Mouse (Mus musculus) lung, embryonic 14.5 days (tissue): ENCODE measurements at regions not wholly inside any gene's neighbourhood (a gene's known extent, or its start where the extent isn't known, plus 50 kb on each side); places are given as distances from the start of the nearest gene placed in this dataset.

Experiments used
- ATAC-seq: fragments of 200-750 bp; cut with Nextera tagmentation; 2 replicates; pipeline ENCODE4 v1.8.0; 2017; ENCODE audit warnings: mild to moderate bottlenecking, moderate TSS enrichment, moderate library complexity; ENCODE audit not compliant: insufficient read depth
- DNase-seq: peaks from one replicate; pipeline ENCODE4 v3.0.0-alpha.2; 2015
- H3K27ac ChIP-seq: fragments of 300-500 bp; sonication (generic); 2 replicates; pipeline ENCODE4 v1.5.1; 2014; ENCODE audit warnings: low read depth, mild to moderate bottlenecking, moderate library complexity
- H3K27me3 ChIP-seq: fragments of 300-500 bp; sonication (generic); 2 replicates; pipeline ENCODE4 v1.6.1; 2014; ENCODE audit warnings: low read length, control low read depth; ENCODE audit not compliant: insufficient read depth
- H3K36me3 ChIP-seq: fragments of 300-500 bp; sonication (generic); 2 replicates; pipeline ENCODE4 v1.6.1; 2014; ENCODE audit warnings: control low read depth; ENCODE audit not compliant: insufficient read depth
- H3K4me1 ChIP-seq: fragments of 300-500 bp; sonication (generic); 2 replicates; pipeline ENCODE4 v1.6.1; 2014; ENCODE audit warnings: antibody characterized with exemption, control low read depth; ENCODE audit not compliant: insufficient read depth
- H3K4me2 ChIP-seq: fragments of 300-500 bp; sonication (generic); 2 replicates; pipeline ENCODE4 v1.6.1; 2014; ENCODE audit warnings: mild to moderate bottlenecking
- H3K4me3 ChIP-seq: fragments of 300-500 bp; sonication (generic); 2 replicates; pipeline ENCODE4 v1.5.1; 2014; ENCODE audit warnings: low read depth, low read length
- H3K9ac ChIP-seq: fragments of 300-500 bp; sonication (generic); 2 replicates; pipeline ENCODE4 v1.6.1; 2014
- H3K9me3 ChIP-seq: fragments of 300-500 bp; sonication (generic); 2 replicates; pipeline ENCODE4 v1.6.1; 2016; ENCODE audit warnings: low read depth, low read length, control low read depth
- CTCF ChIP-seq: IDR thresholded peaks from 2 replicates; pipeline ENCODE4 v1.5.1; 2016; ENCODE audit warnings: antibody characterized with exemption, low read depth
- WGBS: fragments of 180-500 bp; shearing (Covaris S2); extraction: QIAGEN DNeasy Blood & Tissue Kit; methylation state at CpG from one replicate; pipeline ENCODE4 v1.1.7; 2014; 5-methylcytosine and 5-hydroxymethylcytosine counted together

DNA sequence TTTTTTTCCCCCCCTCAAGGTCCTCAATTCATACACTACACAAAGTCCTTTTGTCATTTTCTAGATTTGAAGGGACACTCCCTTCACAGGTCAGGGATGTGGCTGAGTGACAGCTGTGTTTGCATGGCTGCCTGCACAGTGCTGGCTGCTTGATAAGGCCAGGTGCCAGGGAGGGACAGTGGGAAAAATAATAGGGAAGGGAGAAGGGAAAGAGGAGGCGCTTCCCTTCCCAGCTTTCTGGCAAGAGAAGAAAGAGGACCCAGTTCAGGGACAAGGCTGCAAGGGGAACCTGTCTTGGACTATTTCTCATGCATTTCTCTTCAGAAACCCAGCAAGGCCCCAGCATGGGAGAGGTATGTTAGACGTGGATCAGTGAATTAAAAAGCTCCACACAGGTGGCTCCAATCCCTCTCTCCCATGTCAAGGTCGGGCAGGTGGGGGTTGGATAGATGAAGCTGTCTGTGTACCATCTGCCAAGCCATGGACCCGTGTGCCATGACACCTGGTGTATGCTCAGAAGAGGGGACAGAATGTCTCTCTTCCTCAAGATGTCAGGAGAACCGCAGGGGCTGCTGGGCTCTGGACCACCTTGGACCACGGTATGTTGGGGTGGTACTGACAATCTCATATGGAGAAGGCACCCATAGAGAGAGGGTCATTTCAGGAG, 59.4 kb upstream of the Bhlhe23 start:
- no peak overlapping the region for H3K4me2 ChIP-seq
- TF ChIP-seq CTCF = no peak
- DNase-seq (no peak), ATAC-seq (no peak)
- H3K36me3 ChIP-seq = no peaks in the 10 kb centered on the region
- no peak overlapping the region for H3K27ac ChIP-seq
- no peaks in the 10 kb centered on the region for H3K9me3 ChIP-seq
- no peak overlapping the region for H3K4me3 ChIP-seq
- 53% methylated on average over 6 of the region's 6 CpGs for WGBS
- H3K9ac ChIP-seq = no peak overlapping the region
- no peaks in the 10 kb centered on the region for H3K27me3 ChIP-seq
- H3K4me1 ChIP-seq = no peaks in the 10 kb centered on the region

GRCm38 (mm10) chr2:180832711-180833110, 56.0 kb upstream of the Bhlhe23 start:
- no peaks in the 10 kb centered on the region for H3K36me3 ChIP-seq
- H3K9me3 ChIP-seq = no peaks in the 10 kb centered on the region
- H3K4me3 ChIP-seq = no peak overlapping the region
- TF ChIP-seq CTCF = no peak
- no peak overlapping the region for H3K27ac ChIP-seq
- no peak overlapping the region for H3K4me2 ChIP-seq
- H3K4me1 ChIP-seq = no peaks in the 10 kb centered on the region
- DNase-seq = no peak
- no peak for ATAC-seq
- WGBS = 87% methylated on average over 7 of the region's 7 CpGs
- no peaks in the 10 kb centered on the region for H3K27me3 ChIP-seq
- H3K9ac ChIP-seq = no peak overlapping the region

DNA sequence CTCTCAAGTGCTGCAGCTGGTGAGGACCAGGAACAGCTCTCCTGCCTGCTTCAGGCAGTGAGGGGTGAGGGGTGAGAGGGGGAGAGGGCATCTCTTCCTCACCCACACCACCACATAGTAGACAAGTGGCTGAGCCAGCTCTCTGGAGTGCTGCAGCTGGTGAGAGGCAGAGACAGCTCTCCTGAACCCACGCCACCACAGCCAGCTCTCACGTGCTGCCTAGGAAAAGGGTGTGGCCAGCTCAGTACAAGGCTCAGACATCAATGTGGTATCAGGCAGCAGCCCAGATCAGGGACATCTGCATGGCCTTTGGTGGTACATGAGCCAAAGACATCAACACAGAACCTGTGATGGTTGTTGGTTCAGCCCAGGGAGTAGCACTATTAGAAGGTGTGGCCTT, 53.9 kb upstream of the Bhlhe23 start:
- TF ChIP-seq CTCF = no peak
- no peaks in the 10 kb centered on the region for H3K27me3 ChIP-seq
- no peak for ATAC-seq
- H3K4me3 ChIP-seq = no peak overlapping the region
- H3K36me3 ChIP-seq = no peaks in the 10 kb centered on the region
- no peak overlapping the region for H3K9ac ChIP-seq
- H3K27ac ChIP-seq = no peak overlapping the region
- H3K9me3 ChIP-seq = no peaks in the 10 kb centered on the region
- DNase-seq = no peak
- H3K4me2 ChIP-seq = no peak overlapping the region
- no peaks in the 10 kb centered on the region for H3K4me1 ChIP-seq
- 48% methylated on average over 2 of the region's 2 CpGs for WGBS

GRCm38 (mm10) chr2:180828086-180828485, 51.4 kb upstream of the Bhlhe23 start:
- no peak for TF ChIP-seq CTCF
- WGBS = 71% methylated on average over 2 of the region's 2 CpGs

GRCm38 (mm10) chr2:180826742-180827141, 50.0 kb upstream of the Bhlhe23 start:
- WGBS = 83% methylated on average over 1 of the region's 1 CpGs
- Histone ChIP-seq H3K9ac (no peak overlapping the region), H3K27ac (no peak overlapping the region)

More at GRCm38 (mm10) chr2:180828086-180828485, 51.4 kb upstream of the Bhlhe23 start:
- H3K9me3 ChIP-seq = no peaks in the 10 kb centered on the region
- H3K4me1 ChIP-seq = no peaks in the 10 kb centered on the region
- H3K9ac ChIP-seq = no peak overlapping the region
- H3K36me3 ChIP-seq = no peaks in the 10 kb centered on the region
- H3K27ac ChIP-seq = no peak overlapping the region
- no peak overlapping the region for H3K4me3 ChIP-seq
- DNase-seq = no peak
- no peak for ATAC-seq
- no peak overlapping the region for H3K4me2 ChIP-seq
- H3K27me3 ChIP-seq = no peaks in the 10 kb centered on the region

More at GRCm38 (mm10) chr2:180826742-180827141, 50.0 kb upstream of the Bhlhe23 start:
- TF ChIP-seq CTCF = no peak
- Histone ChIP-seq H3K4me1 (no peaks in the 10 kb centered on the region), H3K9me3 (no peaks in the 10 kb centered on the region), H3K27me3 (no peaks in the 10 kb centered on the region), H3K4me2 (no peak overlapping the region), H3K36me3 (no peaks in the 10 kb centered on the region), H3K4me3 (no peak overlapping the region)
- DNase-seq (no peak), ATAC-seq (no peak)
